Mouse (Mus musculus): ENCODE measurements around the gene Adamtsl4. TPM values are rescaled to one million over a fixed set of nuclear protein-coding genes. Genes with fewer than 3 reads are reported as not detected.

Adamtsl4 gene
- polyA plus RNA-seq, 1 experiment: not detected

DNA sequence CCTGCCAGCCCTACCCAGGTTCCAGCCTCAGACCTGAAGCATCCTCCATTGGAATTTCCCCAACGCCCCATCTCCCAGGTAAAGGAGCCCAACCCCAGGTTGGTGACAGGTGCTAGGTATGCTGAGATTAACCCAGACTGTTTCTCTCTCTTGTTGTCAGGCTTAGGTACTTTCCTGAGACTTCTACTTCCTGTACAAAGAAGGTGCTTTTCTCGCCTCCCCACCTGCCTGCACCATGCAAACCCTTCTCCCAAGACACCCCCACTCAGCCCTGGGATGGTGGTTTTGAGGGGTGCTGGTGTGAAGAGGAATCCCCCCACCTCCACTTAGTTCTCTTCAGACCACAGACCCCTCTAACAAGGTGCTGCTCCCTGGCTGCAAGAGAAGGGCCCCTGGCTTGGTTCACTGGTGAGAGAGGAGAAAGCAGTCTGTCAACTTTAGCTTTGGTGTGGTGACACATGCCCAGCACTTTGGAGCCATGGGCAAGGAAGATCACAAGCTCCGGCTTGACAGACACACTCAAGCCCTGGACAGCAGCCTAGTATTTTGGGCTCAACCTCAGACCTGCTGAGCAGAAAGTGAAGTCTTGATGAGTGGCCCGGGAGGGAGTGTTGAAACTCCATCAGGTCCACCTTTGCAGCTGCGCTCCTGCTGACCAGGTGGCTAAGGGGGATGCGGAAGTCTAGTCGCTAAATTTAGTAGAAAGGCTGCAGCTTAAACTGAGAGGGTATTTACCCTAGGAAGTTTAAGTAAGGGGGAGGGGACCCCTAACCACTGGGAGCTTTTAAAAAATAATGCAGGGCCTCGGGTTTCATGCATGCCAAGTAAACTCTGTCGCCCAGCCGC is 14.6 kb downstream of the Adamtsl4 start:
- TF ChIP-seq GATA1 (IDR thresholded peaks at IDR 0.05; ENCODE audit: low read length): no peak

DNA sequence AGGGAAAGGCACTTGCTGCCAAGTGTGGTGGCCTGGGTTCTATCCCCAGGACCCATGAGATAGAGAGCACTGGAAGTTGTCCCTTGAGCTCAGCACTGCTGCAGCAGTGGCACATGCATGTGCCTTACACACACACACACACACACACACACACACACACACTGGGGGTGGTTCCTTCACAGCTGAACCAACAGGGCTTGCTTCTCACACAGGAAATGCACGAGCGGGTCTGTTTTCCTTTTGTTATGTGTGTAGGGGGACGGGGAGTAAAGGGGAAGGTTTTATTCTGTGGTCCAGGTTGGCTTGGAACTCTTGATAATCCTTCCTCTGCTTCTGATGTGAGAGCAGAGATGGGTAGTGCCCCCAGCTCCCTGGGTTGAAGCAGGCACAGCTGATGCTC is 15.3 kb downstream of the Adamtsl4 start:
- no peak for TF ChIP-seq GATA1 (IDR thresholded peaks at IDR 0.05; ENCODE audit: low read length)

DNA sequence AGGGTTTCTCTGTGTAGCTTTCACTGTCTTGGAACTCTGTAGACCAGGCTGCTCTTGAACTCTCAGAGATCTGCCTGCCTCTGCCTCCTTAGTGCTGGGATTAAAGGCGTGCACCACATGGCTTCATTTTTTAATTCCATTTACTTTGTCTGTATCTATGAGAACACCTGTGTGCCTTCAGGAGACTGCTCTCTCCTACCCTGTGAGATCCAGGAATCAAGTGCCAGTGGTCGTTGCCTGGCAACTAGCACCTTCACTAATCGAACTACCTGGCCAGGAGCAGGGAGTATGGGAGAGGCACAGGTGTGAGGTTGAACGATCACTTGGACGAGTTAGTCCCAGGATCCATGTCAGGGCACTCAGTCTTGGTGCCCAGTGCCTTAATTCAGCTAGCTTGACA is 16.5 kb downstream of the Adamtsl4 start:
- no peak for TF ChIP-seq GATA1 (IDR thresholded peaks at IDR 0.05; ENCODE audit: low read length)

DNA sequence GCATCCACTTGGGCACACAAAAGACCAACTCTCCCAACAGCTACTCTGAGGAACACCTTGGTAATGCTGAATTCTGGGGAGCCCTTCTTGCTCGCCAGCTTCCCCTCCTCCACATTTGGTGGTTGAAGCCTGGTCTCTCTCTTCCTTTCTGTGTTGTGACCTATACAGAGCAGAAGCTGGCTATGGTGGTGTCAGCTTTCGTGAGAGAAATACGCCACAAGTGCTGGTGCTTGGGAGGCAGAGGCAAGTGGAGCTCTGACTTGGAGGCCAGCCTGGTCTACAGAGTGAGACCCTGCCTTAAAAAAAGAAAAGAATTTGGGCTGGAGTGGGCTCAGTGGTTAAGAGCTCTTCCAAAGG is 18.4 kb downstream of the Adamtsl4 start:
- TF ChIP-seq GATA1 (IDR thresholded peaks at IDR 0.05; ENCODE audit: low read length): no peak

DNA sequence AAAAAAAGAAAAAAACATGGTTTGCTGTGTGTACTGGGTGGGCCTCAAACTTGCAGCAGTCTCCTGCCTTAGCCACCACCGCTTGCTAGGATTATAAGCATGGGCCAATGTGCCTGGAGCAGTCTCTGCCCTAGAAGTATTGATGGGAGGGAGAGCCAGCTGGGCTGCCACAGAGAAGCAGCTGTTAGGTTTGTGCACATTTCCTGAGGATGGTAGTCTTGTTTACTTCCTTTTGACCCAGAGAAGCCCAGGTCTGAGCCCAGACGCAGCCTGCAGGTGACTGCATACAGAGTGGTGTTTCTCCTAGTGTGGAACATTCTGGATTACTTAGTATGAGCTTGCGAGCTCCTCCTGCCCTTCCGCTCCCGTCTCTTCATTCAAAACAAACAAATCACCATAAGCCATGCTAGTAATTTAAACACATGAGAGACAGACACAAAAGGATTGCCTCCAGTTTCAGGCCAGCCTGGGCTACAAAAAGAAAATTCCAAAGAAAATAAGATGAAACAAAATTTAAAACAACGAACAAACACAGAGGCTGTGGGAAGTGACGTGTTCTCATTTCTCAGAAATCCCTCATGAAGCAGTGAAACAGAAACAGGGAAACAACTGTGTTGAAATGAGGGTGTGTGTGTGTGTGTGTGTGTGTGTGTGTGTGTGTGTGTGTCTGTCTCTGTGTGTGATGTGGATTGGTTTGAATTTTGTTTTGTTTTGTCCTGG is 19.0 kb downstream of the Adamtsl4 start:
- no peak for TF ChIP-seq GATA1 (IDR thresholded peaks at IDR 0.05; ENCODE audit: low read length)

DNA sequence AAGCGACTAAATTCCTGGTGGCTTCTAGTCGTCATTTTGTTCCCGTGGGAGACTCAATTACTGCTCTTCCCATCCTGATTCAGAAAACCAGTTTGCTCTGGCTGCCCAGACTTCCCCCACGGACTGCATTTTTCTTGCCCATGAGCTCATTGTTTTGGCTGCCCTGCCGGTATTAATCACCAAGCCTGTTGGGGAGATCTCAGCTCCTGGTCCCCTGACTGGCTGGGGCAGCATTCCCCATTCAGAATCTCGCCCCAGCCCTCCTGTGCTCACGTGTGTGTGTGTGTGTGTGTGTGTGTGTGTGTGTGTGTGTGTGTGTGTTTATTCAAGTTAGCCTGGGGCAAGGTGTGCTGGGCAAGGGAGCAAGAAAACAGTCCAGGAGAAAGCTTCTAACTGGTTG is 19.7 kb downstream of the Adamtsl4 start:
- TF ChIP-seq GATA1 (IDR thresholded peaks at IDR 0.05; ENCODE audit: low read length): no peak

DNA sequence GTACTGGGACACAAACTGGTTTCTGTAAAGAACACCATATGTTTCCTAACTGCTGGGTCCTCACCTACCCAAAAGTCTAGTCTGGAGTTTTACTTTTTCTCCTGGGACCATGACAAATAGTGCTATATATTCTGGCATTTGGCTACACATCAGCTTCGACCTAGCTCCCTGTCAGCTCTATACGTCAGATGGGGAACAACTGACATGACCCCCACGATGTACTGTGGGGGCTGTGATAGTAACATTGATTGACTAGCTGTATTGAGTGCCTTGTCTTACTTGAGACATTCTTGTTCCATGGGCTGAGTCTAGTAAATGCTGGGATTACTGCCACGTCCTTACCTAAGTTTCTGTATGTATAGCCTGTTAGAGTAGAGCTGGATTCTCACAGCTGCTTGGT is 20.2 kb downstream of the Adamtsl4 start:
- no peak for TF ChIP-seq GATA1 (IDR thresholded peaks at IDR 0.05; ENCODE audit: low read length)

DNA sequence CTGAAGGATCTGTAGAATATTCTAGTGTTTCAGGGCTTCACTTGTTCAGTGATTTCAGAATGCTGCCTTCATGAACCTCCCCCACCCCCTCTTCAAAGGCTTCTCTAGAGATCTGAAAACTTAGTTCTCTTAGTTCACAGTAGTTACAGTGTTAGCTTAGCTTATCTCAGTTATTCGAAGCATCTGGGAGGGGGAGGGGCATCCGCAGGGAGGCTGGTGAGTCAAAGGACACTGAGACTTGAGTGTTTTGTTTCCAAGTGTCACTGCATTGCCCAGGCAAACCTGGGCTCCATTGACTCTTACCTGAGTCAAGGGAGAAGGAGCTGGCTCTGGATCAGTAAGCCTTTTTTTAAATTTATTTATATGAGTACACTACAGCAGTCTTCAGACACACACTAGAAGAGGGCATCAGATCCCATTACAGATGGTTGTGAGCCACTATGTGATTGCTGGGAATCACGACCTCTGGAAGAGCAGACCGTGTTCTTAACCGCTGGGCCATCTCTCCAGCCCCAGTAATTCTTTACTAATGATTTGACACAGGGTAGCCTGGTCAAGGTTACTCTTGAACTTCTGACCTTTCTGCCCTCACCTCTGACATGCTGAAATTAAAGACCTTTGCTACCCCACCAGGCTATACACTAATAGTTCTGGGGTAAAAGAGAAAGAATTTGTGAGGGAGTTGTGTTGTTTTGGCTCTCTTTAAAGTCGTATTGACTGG is 21.4 kb downstream of the Adamtsl4 start:
- no peak for TF ChIP-seq GATA1 (IDR thresholded peaks at IDR 0.05; ENCODE audit: low read length)

DNA sequence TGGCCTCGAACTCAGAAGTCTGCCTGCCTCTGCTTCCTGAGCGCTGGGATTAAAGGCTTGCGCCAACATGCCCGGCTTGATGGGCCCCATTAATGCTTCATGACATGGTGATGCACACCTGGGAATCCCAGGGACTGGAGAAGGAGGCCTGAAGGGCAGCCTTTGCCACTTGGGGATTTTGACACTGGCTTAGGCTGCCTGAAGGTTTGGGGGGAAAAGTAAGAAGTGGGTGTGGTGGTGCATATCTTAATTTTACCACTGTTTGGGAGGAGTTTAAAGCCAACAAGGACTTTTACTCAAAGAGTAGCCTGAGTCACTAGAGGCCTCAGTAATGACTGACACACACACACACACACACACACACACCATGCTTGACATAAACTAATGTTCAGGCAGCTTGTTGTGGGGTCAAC is 22.8 kb downstream of the Adamtsl4 start:
- no peak for TF ChIP-seq GATA1 (IDR thresholded peaks at IDR 0.05; ENCODE audit: low read length)

DNA sequence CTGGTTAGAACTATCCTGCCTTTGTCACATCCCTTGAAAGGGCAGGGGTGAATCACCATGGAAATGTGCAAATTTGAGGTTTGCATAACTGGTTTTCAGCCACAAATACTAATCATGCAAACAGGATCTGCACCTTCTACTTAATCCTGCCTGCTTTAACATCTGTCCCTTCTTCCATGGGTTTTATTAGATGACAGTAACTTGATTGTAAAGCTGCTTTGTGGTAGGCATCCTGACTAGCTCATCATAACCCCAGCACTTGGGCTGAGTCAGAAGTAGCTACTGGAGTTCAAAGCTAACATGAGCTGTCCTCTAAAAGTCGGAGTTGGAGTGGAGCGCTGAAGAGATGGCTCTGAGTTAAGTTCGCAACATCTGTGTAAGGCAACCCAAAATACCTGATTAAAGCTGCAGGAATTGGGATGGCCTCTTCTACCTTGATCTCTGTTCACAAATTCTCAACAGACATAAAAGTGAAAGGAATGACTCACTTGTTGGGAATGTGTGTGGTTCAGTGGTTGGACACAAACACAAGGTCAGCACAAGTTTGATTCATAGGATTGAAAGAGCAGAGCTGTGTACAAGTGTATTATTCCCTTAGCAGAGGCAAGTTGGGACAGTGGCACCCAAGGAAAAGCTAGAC is 23.6 kb downstream of the Adamtsl4 start:
- TF ChIP-seq GATA1 (IDR thresholded peaks at IDR 0.05; ENCODE audit: low read length): no peak

DNA sequence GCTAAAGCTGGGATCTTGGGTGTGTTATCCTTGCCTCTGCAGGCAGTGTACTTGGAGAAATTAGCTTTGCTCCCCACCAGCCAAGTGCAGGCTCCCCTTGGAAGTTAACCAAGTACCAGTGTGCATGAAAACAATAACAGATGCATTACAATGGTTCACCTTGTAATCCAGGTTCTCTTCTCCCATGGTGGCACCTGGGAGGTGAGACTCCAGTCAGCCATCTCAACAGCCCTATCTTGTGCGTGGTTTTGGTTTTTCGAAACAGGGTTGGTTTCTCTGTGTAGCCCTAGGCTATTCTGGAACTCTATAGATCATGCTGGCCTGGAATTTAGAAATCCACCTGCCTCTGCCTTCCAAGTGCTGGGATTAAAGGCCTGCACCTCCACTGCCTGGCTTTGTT is 24.2 kb downstream of the Adamtsl4 start:
- TF ChIP-seq GATA1 (IDR thresholded peaks at IDR 0.05; ENCODE audit: low read length): no peak

DNA sequence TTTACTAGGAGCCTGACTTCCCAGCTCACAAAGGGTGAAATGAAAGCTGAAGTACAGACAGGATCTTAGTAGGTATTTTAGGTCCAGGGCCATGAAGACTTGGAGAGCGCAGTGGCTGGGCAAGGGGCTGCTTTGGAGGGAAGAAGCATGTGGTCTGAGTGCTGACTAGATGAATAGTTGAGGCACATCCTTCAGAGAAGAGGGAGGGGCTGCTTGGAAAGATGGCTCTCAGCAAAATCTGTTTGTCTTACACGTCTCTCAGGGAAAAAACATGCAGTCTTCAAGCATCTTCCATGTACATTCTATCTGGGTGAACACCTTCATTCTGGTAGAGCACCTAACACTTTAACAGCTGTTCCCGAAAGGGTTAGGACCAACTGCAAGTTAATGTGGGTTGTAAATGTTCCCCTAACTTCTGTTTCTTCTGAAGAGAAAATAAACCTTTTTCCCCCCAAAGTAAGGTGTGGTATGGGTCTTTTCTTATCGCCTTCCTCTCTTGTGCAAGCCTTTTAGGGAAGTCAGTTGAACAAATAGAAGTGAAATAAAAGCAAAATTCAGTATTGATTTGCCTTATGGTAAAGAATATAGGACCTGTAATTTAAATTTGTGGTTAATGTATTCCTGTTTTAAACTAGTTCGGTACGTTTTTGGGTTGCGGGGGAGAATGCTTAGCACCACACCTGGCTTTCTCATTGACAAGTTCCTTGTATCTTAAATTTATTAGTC is 24.8 kb downstream of the Adamtsl4 start:
- no peak for TF ChIP-seq GATA1 (IDR thresholded peaks at IDR 0.05; ENCODE audit: low read length)

DNA sequence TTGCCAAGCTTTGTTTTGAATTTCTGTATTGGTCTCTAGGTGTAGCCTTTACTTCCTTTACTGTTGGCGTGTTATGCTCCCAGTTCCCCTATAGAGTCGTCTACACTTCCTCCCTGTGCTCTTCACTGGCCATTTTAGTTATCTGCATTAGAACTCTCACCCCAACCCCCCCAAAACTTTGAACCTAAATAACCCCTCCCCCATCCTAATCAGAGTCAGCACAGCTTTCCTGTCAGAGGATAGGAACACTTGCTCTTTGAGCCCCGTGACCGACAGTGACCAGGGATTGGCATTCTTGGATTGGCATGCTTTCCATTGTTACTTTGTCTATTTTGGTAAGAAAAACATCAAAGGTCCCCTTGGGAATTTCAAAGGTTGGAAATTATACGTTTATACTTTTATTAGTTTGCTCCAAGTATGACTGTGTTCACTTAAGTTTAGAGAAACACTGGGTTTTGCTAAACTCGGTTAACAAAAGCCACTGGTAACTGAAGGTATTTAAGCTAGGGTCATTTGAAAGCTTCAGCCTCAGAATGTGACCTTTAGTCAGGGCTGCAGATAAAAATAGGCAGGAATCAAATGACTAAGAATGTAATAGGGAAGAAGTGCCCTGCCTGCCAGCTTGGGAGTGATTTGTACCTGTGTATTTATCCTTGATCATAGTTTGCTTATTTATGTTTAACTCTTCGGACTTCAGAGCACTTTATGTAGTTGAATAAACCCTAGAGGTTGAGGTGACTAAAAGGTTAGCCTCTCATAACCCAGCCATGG is 25.6 kb downstream of the Adamtsl4 start:
- TF ChIP-seq GATA1 (IDR thresholded peaks at IDR 0.05; ENCODE audit: low read length): no peak

DNA sequence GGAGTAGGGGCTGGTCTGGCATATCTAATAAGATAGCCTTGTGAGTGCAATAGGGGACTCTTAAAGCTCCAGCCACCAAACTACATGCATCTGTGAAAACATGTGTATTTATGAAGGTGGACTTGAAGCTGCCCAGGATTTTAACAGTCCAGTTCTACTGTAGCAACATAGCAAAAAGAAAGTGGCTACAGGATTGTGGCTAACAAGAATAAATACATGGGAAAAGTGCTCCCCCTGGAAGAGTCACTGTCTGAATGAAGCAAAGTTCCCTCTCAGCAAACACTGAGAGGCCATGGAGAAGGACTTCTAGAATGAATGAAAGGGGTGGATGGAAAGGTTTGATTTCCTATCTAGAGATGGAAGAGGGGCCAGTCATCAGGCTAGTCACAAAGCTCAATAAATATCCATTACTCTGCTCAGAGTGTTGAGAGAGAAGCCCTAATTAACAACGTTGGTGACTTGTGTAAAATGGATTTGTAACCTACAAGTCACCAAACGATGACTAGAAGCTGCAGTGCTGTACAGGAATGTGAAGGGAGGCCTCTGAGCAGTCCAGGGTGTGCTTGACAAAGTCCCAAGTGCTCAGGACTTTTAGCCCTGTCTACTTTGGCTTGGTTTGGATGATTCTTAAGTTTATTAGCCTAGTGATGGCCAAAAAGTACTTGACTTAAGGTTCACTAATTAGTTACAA is 26.8 kb downstream of the Adamtsl4 start:
- no peak for TF ChIP-seq GATA1 (IDR thresholded peaks at IDR 0.05; ENCODE audit: low read length)

Measured in G1E-ER4 (cell line).